Mouse (Mus musculus): ENCODE measurements at regions not wholly inside any gene's neighbourhood (a gene's known extent, or its start where the extent isn't known, plus 50 kb on each side); places are given as distances from the start of the nearest gene placed in this dataset.

DNA sequence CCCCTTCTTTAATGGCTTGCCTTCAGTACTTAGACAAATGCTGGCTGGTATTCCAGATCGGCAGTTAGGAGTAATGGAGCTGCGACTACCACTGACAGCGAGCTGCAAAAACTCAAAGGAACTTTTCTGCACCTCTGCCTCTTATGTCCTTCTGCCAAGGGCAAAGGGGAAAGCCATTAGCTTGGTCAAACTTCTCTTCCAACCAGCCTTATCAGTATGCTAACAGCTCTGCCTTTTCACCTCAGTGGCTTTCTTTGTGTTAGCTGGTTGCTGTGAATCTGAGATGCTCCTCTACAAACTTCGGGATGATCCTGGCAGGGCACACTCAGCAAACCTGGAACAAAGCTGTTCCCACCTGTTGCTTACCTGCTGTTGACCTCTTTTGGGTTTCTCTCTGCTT, 89.4 kb upstream of the Hs6st1 start:
- no peak overlapping the region for H3K9ac ChIP-seq
- no peaks in the 10 kb centered on the region for H3K36me3 ChIP-seq
- H3K4me1 ChIP-seq (replicated peaks) = no peaks in the 10 kb centered on the region
- 76% methylated on average over 4 of the region's 4 CpGs for WGBS
- H3K4me3 ChIP-seq = no peak overlapping the region
- H3K9me3 ChIP-seq = no peaks in the 10 kb centered on the region
- no peak overlapping the region for H3K4me2 ChIP-seq
- no peak overlapping the region for H3K27ac ChIP-seq (replicated peaks)
- H3K27me3 ChIP-seq = no peaks in the 10 kb centered on the region
- no peak for ATAC-seq (ENCODE audit: low FRiP score, low read depth)

DNA sequence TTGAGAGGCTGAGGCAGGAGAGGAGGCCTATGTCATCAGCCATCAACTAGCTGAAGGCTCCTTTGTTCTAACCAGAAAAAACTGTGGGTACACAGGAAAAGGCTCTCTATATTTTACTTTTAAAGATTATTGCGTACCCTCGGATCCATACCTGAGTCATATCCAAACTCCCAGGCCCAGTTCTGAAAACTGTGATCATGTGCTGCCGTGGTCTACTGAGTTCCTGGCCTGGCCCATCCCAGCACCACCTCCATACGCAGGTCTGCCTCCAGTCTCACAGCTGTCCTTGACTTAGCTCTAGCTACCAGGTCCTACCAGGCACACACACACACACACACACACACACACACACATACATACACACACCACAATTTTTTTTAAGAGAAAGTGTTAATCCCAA, 87.0 kb upstream of the Hs6st1 start:
- Histone ChIP-seq H3K4me2 (no peak overlapping the region), H3K27ac (replicated peaks) (no peak overlapping the region), H3K9ac (no peak overlapping the region), H3K36me3 (no peaks in the 10 kb centered on the region), H3K4me1 (replicated peaks) (no peaks in the 10 kb centered on the region), H3K9me3 (no peaks in the 10 kb centered on the region), H3K4me3 (no peak overlapping the region), H3K27me3 (no peaks in the 10 kb centered on the region)
- 90% methylated on average over 4 of the region's 4 CpGs for WGBS
- no peak for ATAC-seq (ENCODE audit: low FRiP score, low read depth)

DNA sequence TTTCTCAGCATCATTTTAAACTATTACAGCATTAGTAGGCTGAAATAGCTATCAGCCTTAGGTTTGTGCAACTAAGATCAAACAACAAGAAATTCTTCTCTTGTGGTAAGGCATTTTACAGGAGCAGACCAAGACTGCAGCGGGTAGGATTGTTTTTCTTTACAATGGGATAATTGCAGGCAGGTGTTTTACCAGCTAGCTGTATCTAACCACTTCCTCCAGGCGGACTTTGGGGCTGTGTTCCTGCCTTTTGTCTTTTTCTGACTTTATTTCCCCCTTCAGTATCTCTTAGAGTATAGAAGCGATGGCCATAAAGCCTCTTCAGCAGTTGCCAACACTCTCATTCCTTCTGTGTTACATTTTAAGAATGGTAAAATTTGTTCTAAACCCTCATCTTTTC, 84.8 kb upstream of the Hs6st1 start:
- Histone ChIP-seq H3K9ac (no peak overlapping the region), H3K4me2 (no peak overlapping the region), H3K9me3 (no peaks in the 10 kb centered on the region), H3K4me1 (replicated peaks) (no peaks in the 10 kb centered on the region), H3K36me3 (no peaks in the 10 kb centered on the region), H3K27ac (replicated peaks) (no peak overlapping the region), H3K4me3 (no peak overlapping the region), H3K27me3 (no peaks in the 10 kb centered on the region)
- ATAC-seq (ENCODE audit: low FRiP score, low read depth) = no peak
- 85% methylated on average over 3 of the region's 3 CpGs for WGBS

DNA sequence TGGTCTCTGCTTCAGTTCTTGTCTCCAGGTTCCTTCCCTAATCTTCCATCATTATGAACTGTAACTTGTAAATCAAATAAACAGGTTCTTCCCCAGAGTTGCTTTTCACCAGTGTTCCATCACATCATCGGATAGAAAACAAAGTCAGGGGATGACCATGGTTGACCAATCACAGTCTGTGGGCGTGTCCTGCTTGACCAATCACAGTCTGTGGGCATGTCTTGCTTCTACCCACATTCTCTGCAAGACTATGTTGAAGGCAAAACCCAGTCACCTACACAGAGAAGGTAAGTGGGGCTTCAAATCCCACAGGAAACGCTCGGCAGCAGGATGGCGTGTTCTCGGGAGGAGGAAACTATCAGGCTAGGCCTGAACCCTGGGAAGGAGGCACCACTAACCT, 82.9 kb upstream of the Hs6st1 start:
- Histone ChIP-seq H3K9ac (no peak overlapping the region), H3K4me3 (no peak overlapping the region), H3K27ac (replicated peaks) (no peak overlapping the region), H3K9me3 (no peaks in the 10 kb centered on the region), H3K4me1 (replicated peaks) (no peaks in the 10 kb centered on the region), H3K36me3 (no peaks in the 10 kb centered on the region), H3K27me3 (no peaks in the 10 kb centered on the region), H3K4me2 (no peak overlapping the region)
- WGBS = 92% methylated on average over 6 of the region's 6 CpGs
- ATAC-seq (ENCODE audit: low FRiP score, low read depth) = no peak

- Histone ChIP-seq H3K4me1 (replicated peaks) (no peaks in the 10 kb centered on the region), H3K27me3 (no peaks in the 10 kb centered on the region)
Observed at GRCm38 (mm10) chr1:35986666-35987065, 81.5 kb upstream of the Hs6st1 start.

DNA sequence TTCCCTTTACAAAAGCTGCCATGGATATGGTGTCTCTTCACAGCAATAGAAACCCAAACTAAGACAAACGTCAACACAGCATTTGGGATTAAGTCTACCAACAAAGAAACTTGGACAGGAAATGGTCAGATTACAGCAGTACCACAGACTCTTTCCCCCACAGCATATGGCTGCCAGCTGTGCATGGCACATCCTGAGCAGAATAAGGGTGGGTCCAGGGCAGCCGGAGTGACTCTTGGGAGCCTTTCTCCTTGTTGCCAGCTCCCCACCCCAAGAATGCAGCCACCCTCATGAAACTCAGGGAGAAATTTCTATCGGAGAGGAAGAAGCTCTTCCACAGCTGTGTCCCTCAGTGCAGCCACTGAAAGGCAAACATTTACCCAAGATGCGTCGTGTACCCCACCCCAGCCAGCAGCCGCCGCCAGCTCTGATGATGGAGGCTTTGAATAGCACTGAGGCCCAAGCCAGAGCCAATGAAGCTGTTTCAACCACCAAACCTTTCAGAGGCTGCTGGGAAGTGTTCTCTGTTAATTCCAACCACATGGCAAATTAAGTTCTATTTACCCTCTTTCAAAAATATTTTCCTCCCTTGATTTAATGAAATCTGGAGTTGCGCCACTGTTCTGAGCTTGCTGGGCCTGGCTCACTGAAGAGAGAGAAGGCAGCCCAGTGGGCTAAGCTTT, 75.8 kb upstream of the Hs6st1 start:
- H3K27ac ChIP-seq (replicated peaks) = no peak overlapping the region
- H3K4me2 ChIP-seq = no peak overlapping the region
- no peaks in the 10 kb centered on the region for H3K36me3 ChIP-seq
- no peak for ATAC-seq (ENCODE audit: low FRiP score, low read depth)
- H3K9me3 ChIP-seq = no peaks in the 10 kb centered on the region
- H3K4me1 ChIP-seq (replicated peaks) = no peaks in the 10 kb centered on the region
- 88% methylated on average over 8 of the region's 8 CpGs for WGBS
- H3K27me3 ChIP-seq = no peaks in the 10 kb centered on the region
- no peak overlapping the region for H3K9ac ChIP-seq
- H3K4me3 ChIP-seq = no peak overlapping the region

More at GRCm38 (mm10) chr1:35986666-35987065, 81.5 kb upstream of the Hs6st1 start:
- WGBS = 85% methylated on average over 8 of the region's 8 CpGs
- Histone ChIP-seq H3K4me2 (no peak overlapping the region), H3K36me3 (no peaks in the 10 kb centered on the region), H3K4me3 (no peak overlapping the region), H3K27ac (replicated peaks) (no peak overlapping the region), H3K9me3 (no peaks in the 10 kb centered on the region), H3K9ac (no peak overlapping the region)
- no peak for ATAC-seq (ENCODE audit: low FRiP score, low read depth)

- ATAC-seq (ENCODE audit: low FRiP score, low read depth) = no peak
- H3K36me3 ChIP-seq = no peaks in the 10 kb centered on the region
- H3K4me2 ChIP-seq = no peak overlapping the region
- H3K27ac ChIP-seq (replicated peaks) = no peak overlapping the region
- no peaks in the 10 kb centered on the region for H3K4me1 ChIP-seq (replicated peaks)
- no peaks in the 10 kb centered on the region for H3K27me3 ChIP-seq
- H3K9ac ChIP-seq = no peak overlapping the region
- 68% methylated on average over 3 of the region's 3 CpGs for WGBS
- no peak overlapping the region for H3K4me3 ChIP-seq
- H3K9me3 ChIP-seq = no peaks in the 10 kb centered on the region
Observed at GRCm38 (mm10) chr1:35992937-35993336, 75.3 kb upstream of the Hs6st1 start.

GRCm38 (mm10) chr1:35995691-35996090, 72.5 kb upstream of the Hs6st1 start:
- Histone ChIP-seq H3K9me3 (no peaks in the 10 kb centered on the region), H3K27me3 (no peaks in the 10 kb centered on the region), H3K36me3 (no peaks in the 10 kb centered on the region), H3K4me3 (no peak overlapping the region), H3K9ac (no peak overlapping the region), H3K4me2 (no peak overlapping the region), H3K4me1 (replicated peaks) (no peaks in the 10 kb centered on the region), H3K27ac (replicated peaks) (no peak overlapping the region)
- WGBS = 72% methylated on average over 6 of the region's 6 CpGs
- ATAC-seq (ENCODE audit: low FRiP score, low read depth) = no peak

GRCm38 (mm10) chr1:36001319-36001718, 66.9 kb upstream of the Hs6st1 start:
- Histone ChIP-seq H3K27ac (replicated peaks) (no peak overlapping the region), H3K4me3 (no peak overlapping the region), H3K4me2 (no peak overlapping the region), H3K4me1 (replicated peaks) (0 out of 2 replicates have a peak, but pooled peaks cover 8% of the 10 kb centered on the region), H3K9ac (no peak overlapping the region), H3K9me3 (no peaks in the 10 kb centered on the region), H3K36me3 (no peaks in the 10 kb centered on the region), H3K27me3 (no peaks in the 10 kb centered on the region)
- 95% methylated on average over 5 of the region's 5 CpGs for WGBS
- no peak for ATAC-seq (ENCODE audit: low FRiP score, low read depth)

GRCm38 (mm10) chr1:36001821-36002220, 66.4 kb upstream of the Hs6st1 start:
- H3K4me3 ChIP-seq = no peak overlapping the region
- H3K9me3 ChIP-seq = no peaks in the 10 kb centered on the region
- H3K9ac ChIP-seq = no peak overlapping the region
- H3K4me1 ChIP-seq (replicated peaks) = 0 out of 2 replicates have a peak, but pooled peaks cover 8% of the 10 kb centered on the region
- H3K27ac ChIP-seq (replicated peaks) = no peak overlapping the region
- no peaks in the 10 kb centered on the region for H3K36me3 ChIP-seq
- H3K27me3 ChIP-seq = no peaks in the 10 kb centered on the region
- 95% methylated on average over 1 of the region's 1 CpGs for WGBS
- no peak for ATAC-seq (ENCODE audit: low FRiP score, low read depth)
- H3K4me2 ChIP-seq = no peak overlapping the region

- ATAC-seq (ENCODE audit: low FRiP score, low read depth) = 0 out of 2 replicates have a peak, but pooled peaks have one; percentile 23
Observed at GRCm38 (mm10) chr1:36003592-36003991, 64.6 kb upstream of the Hs6st1 start.

DNA sequence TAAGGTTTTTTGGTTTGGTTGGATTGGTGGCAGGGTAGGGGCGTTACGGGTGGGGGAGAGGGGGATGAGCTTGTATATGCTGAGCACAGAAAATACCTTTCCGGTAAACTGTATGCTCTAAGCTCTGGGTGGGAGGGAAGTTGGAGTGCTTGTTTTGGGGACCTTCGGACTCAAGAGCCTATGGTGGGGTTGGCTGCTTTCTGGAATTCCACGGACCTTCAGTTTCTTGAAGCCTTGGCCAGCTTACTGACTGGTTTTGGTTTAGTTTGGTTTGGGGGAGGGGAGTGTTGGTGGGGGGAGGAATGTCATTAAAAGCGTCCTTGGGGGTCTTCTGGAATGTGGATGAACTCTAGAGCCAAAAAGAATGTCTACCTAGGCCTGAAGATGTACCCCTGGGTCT, 59.6 kb upstream of the Hs6st1 start:
- Histone ChIP-seq H3K4me2 (no peak overlapping the region), H3K9me3 (no peaks in the 10 kb centered on the region), H3K9ac (no peak overlapping the region), H3K27me3 (no peaks in the 10 kb centered on the region), H3K36me3 (no peaks in the 10 kb centered on the region), H3K4me1 (replicated peaks) (0 out of 2 replicates have a peak, but pooled peaks cover 4% of the 10 kb centered on the region), H3K4me3 (no peak overlapping the region), H3K27ac (replicated peaks) (no peak overlapping the region)
- no peak for ATAC-seq (ENCODE audit: low FRiP score, low read depth)
- WGBS = 87% methylated on average over 6 of the region's 6 CpGs

More at GRCm38 (mm10) chr1:36003592-36003991, 64.6 kb upstream of the Hs6st1 start:
- Histone ChIP-seq H3K27ac (replicated peaks) (no peak overlapping the region), H3K9ac (no peak overlapping the region), H3K4me3 (no peak overlapping the region), H3K9me3 (no peaks in the 10 kb centered on the region), H3K4me2 (no peak overlapping the region), H3K4me1 (replicated peaks) (0 out of 2 replicates have a peak, but pooled peaks cover 8% of the 10 kb centered on the region), H3K36me3 (no peaks in the 10 kb centered on the region), H3K27me3 (no peaks in the 10 kb centered on the region)
- 14% methylated on average over 9 of the region's 9 CpGs for WGBS

Data from hindbrain, embryonic 15.5 days (tissue).